Mouse (Mus musculus) myocyte (in vitro differentiated cells): ENCODE measurements around the gene Gk5. TPM values are rescaled to one million over a fixed set of nuclear protein-coding genes. Genes with fewer than 3 reads are reported as not detected.
"Not testable (repeated sequence)": the region's sequence is repeated elsewhere in the genome, so short reads cannot be mapped to it uniquely, and the experiment has no call there.

Experiments used
- H3K27me3 ChIP-seq: one replicate; pipeline ENCODE4 v1.6.1; 2011; ENCODE audit not compliant: control insufficient read depth, insufficient read depth, insufficient read length
- H3K36me3 ChIP-seq: one replicate; pipeline ENCODE4 v1.6.1; 2011; ENCODE audit not compliant: control insufficient read depth, insufficient read depth
- H3K4me2 ChIP-seq: one replicate; pipeline ENCODE4 v1.6.1; 2011; ENCODE audit warnings: low read depth, control low read depth
- H3K4me3 ChIP-seq: one replicate; pipeline ENCODE4 v1.5.1; 2011; ENCODE audit warnings: mild to moderate bottlenecking, control low read depth, moderate library complexity
- H3K79me2 ChIP-seq: one replicate; pipeline ENCODE4 v1.6.1; 2011; ENCODE audit not compliant: control insufficient read depth, insufficient read depth
- H3ac ChIP-seq: one replicate; pipeline ENCODE4 v1.6.1; 2011; ENCODE audit not compliant: control insufficient read depth, insufficient read length
- CEBPB ChIP-seq: IDR thresholded peaks from 2 replicates; pipeline ENCODE4 v1.6.1; 2011; ENCODE audit warnings: mild to moderate bottlenecking, moderate library complexity; ENCODE audit not compliant: poor library complexity, insufficient read depth, severe bottlenecking
- E2F4 ChIP-seq: IDR thresholded peaks from one replicate; pipeline ENCODE4 v1.6.1; 2011; ENCODE audit warnings: mild to moderate bottlenecking, control low read depth, moderate library complexity; ENCODE audit not compliant: insufficient read depth
- MAX ChIP-seq: IDR thresholded peaks from one replicate; pipeline ENCODE4 v1.6.1; 2011; ENCODE audit warnings: low read depth, mild to moderate bottlenecking, control low read depth
- MYOD1 ChIP-seq, 3 experiments: IDR thresholded peaks; one replicate each; pipeline ENCODE4 v1.6.1; 2011; ENCODE audit warnings: control low read depth in 2 of 3, low read depth in 2 of 3, mild to moderate bottlenecking in 2 of 3, moderate library complexity in 1 of 3; ENCODE audit not compliant: insufficient read length in 2 of 3, control insufficient read depth in 1 of 3
- MYOG ChIP-seq, 3 experiments: IDR thresholded peaks; one replicate each; pipeline ENCODE4 v1.6.1; 2011; ENCODE audit warnings: control low read depth in 2 of 3, low read depth in 2 of 3, mild to moderate bottlenecking in 2 of 3; ENCODE audit not compliant: insufficient read length in 2 of 3, control insufficient read depth in 1 of 3, insufficient read depth in 1 of 3
- POLR2A ChIP-seq: IDR thresholded peaks from one replicate; pipeline ENCODE4 v1.6.1; 2011; ENCODE audit warnings: low read depth, mild to moderate bottlenecking, control low read depth, moderate library complexity; ENCODE audit not compliant: insufficient read length
- POLR2AphosphoS2 ChIP-seq: IDR thresholded peaks from one replicate; pipeline ENCODE4 v1.6.1; 2011; ENCODE audit warnings: low read depth, control low read depth; ENCODE audit not compliant: insufficient read length
- REST ChIP-seq: IDR thresholded peaks from one replicate; pipeline ENCODE4 v1.6.1; 2011; ENCODE audit warnings: mild to moderate bottlenecking, control low read depth, moderate library complexity; ENCODE audit not compliant: insufficient read depth, insufficient read length
- SRF ChIP-seq: IDR thresholded peaks from one replicate; pipeline ENCODE4 v1.6.1; 2011; ENCODE audit warnings: low read depth; ENCODE audit not compliant: control insufficient read depth, insufficient read length
- TCF12 ChIP-seq: IDR thresholded peaks from one replicate; pipeline ENCODE4 v1.6.1; 2011; ENCODE audit warnings: mild to moderate bottlenecking, control low read depth; ENCODE audit not compliant: poor library complexity, insufficient read depth, severe bottlenecking
- TCF3 ChIP-seq: IDR thresholded peaks from one replicate; pipeline ENCODE4 v1.6.1; 2011; ENCODE audit warnings: low read depth, control low read depth; ENCODE audit not compliant: insufficient read length
- USF1 ChIP-seq: IDR thresholded peaks from one replicate; pipeline ENCODE4 v1.6.1; 2011; ENCODE audit warnings: low read depth, mild to moderate bottlenecking, control low read depth, moderate library complexity
- polyA plus RNA-seq: library from polyadenylated mRNA; unstranded; fragments of >200 nt; fragmentation: generic; extraction: Trizol; gene quantifications from one replicate; pipeline ENCODE4 v1.2.1, GENCODE M21; 2012; ENCODE audit warnings: missing spikeins

The Gk5 gene
- polyA plus RNA-seq, result 0.82 TPM

DNA sequence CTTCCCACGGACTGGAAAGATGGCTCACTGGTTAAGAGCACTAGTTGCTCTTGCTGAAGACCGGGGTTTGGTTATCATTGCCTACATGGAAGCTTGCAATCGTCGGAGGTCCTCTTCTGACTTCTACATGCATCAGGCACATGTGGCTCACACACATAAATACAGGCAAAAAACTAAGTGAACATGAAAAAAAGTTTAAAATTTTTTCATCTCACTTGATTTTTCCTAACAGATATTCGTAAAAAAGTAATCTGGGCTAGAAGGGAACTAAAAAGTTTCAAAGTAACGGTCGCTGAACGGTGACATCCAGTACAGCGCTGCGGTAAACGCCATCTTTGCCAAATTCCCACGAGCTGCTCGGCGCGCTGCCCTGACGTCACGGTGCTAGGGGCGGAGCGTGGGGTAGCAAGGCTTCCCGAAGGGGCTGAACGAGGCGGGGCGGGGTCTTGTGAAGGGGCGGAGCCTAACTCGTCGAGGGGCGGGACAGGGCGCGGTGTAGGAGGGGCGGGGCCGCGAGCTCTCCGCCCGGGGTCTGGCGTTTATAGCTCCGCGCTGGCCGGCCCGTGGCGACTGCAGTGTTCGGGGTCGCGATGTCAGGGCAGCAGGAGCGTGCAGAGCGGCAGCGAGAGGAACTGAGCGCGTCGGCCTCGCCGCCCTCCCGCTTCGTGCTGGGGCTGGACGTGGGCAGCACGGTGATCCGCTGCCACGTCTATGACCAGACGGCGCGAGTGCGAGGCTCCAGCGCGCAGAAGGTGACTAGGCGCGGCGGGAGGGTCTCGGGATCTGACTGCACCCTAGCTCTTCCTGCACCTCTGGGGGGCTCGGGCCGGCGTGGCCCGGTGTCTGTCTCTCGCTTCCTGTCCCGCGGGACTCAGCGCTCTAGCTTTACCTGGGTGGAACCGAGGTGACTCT lies at the start of gene Gk5:
TSS of gene Gk5 (plus strand) at position 502 of the 912 bp plus-strand sequence.
- peak within 1 kb of the TSS; percentile 76 for H3K4me2 ChIP-seq
- TF ChIP-seq TCF12 (no peak), CEBPB (no peak), MYOD1 (IDR thresholded peaks at IDR 0.05; ENCODE audit: control insufficient read depth in 1 of 3, insufficient read length in 2 of 3, low read depth in 2 of 3) (peak in 1 of 3 experiments; percentile 16), USF1 (peak; percentile 2), E2F4 (no peak), MYOG (IDR thresholded peaks at IDR 0.05; ENCODE audit: control insufficient read depth in 1 of 3, insufficient read depth in 1 of 3, insufficient read length in 2 of 3, low read depth in 2 of 3) (no peak), REST (no peak), SRF (peak; percentile 64), POLR2A (peak; percentile 97), TCF3 (no peak), POLR2AphosphoS2 (peak; percentile 91), MAX (no peak)
- H3K36me3 ChIP-seq, result no peaks in the 10 kb centered on the region
- no peaks in the 10 kb centered on the region for H3K79me2 ChIP-seq
- no peaks in the 10 kb centered on the region for H3K27me3 ChIP-seq
- peak within 1 kb of the TSS; percentile 40 for H3K4me3 ChIP-seq
- peak within 1 kb of the TSS; percentile 73 for H3ac ChIP-seq

DNA sequence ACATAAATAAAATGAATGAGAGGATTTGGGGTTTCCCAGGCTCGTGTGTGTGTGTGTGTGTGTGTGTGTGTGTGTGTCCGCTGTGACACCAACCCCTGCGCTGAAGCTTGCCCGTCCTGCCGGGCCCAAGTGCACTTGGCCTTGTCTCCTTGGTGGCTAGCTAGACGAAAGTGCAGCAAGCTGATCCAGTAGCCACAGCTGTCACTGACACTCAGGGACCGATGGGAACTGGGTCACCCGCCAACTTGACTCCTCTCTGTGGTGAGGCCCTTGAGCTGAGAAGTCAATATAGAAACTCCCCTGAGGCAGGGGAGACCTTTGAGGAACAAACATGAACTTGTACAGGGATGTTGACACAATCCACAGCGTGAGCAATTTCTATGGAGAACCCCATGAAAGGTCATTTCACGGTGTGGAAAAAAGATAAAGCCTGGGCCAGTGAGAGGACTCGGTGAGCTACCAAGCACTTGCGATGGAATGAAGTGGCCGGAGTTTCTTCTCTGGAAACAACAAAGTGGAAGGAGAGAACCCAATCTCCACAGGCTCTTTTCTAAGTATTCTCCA lies 40.3 kb upstream of the Gk5 start:
- Histone ChIP-seq H3K4me2 (no peak overlapping the region), H3K27me3 (no peaks in the 10 kb centered on the region), H3K79me2 (no peaks in the 10 kb centered on the region), H3K4me3 (no peak overlapping the region), H3K36me3 (no peaks in the 10 kb centered on the region), H3ac (no peak overlapping the region)
- TF ChIP-seq MYOG (IDR thresholded peaks at IDR 0.05; ENCODE audit: control insufficient read depth in 1 of 3, insufficient read depth in 1 of 3, insufficient read length in 2 of 3, low read depth in 2 of 3), result peak in 1 of 3 experiments; percentile 61
- TF ChIP-seq REST, result no peak
- TF ChIP-seq MAX, result no peak
- peak; percentile 72 to 95 (median 89) for TF ChIP-seq MYOD1 (IDR thresholded peaks at IDR 0.05; ENCODE audit: control insufficient read depth in 1 of 3, insufficient read length in 2 of 3, low read depth in 2 of 3)
- no peak for TF ChIP-seq POLR2A

- Histone ChIP-seq H3K36me3 (no peaks in the 10 kb centered on the region), H3K4me2 (no peak overlapping the region), H3K4me3 (no peak overlapping the region), H3ac (no peak overlapping the region), H3K79me2 (no peaks in the 10 kb centered on the region), H3K27me3 (no peaks in the 10 kb centered on the region)
- no peak for TF ChIP-seq POLR2A
- TF ChIP-seq TCF12, result no peak
- no peak for TF ChIP-seq CEBPB
- TF ChIP-seq REST, result no peak
- TF ChIP-seq E2F4, result no peak
- no peak for TF ChIP-seq MAX
- TF ChIP-seq MYOD1 (IDR thresholded peaks at IDR 0.05; ENCODE audit: control insufficient read depth in 1 of 3, insufficient read length in 2 of 3, low read depth in 2 of 3), result no peak
- no peak for TF ChIP-seq POLR2AphosphoS2
- TF ChIP-seq SRF, result no peak
- no peak for TF ChIP-seq TCF3
- TF ChIP-seq USF1, result no peak
- no peak for TF ChIP-seq MYOG (IDR thresholded peaks at IDR 0.05; ENCODE audit: control insufficient read depth in 1 of 3, insufficient read depth in 1 of 3, insufficient read length in 2 of 3, low read depth in 2 of 3)
Observed at GRCm38 (mm10) chr9:96085293-96085692, 33.9 kb upstream of the Gk5 start.

DNA sequence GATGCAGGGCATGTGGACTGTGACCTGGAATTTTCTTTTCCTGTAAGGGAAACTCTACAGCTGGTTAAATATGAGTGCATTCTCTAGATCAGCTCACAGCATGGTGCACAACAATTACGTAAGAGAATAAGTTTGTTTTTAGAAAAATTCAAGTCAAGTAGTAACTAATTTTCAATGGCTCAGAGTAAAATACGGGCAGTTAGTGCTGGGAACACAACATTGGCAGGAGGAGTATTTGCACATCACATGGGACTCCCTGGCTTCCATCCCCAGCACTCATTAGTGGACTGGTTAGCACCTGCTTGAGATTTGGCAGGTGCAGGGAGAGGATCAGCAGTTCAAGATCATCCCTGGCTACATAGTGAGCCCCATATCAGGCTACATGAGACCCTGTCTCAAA lies 31.5 kb upstream of the Gk5 start:
- no peak overlapping the region for H3ac ChIP-seq
- H3K27me3 ChIP-seq, result no peaks in the 10 kb centered on the region
- no peaks in the 10 kb centered on the region for H3K79me2 ChIP-seq
- no peak overlapping the region for H3K4me2 ChIP-seq
- no peaks in the 10 kb centered on the region for H3K36me3 ChIP-seq
- H3K4me3 ChIP-seq, result no peak overlapping the region
- TF ChIP-seq CEBPB, result no peak
- no peak for TF ChIP-seq MAX
- TF ChIP-seq SRF, result no peak
- no peak for TF ChIP-seq TCF12
- TF ChIP-seq POLR2A, result no peak
- no peak for TF ChIP-seq MYOG (IDR thresholded peaks at IDR 0.05; ENCODE audit: control insufficient read depth in 1 of 3, insufficient read depth in 1 of 3, insufficient read length in 2 of 3, low read depth in 2 of 3)
- no peak for TF ChIP-seq TCF3
- no peak for TF ChIP-seq MYOD1 (IDR thresholded peaks at IDR 0.05; ENCODE audit: control insufficient read depth in 1 of 3, insufficient read length in 2 of 3, low read depth in 2 of 3)
- TF ChIP-seq POLR2AphosphoS2, result no peak
- TF ChIP-seq E2F4, result no peak
- no peak for TF ChIP-seq REST
- TF ChIP-seq USF1, result no peak

DNA sequence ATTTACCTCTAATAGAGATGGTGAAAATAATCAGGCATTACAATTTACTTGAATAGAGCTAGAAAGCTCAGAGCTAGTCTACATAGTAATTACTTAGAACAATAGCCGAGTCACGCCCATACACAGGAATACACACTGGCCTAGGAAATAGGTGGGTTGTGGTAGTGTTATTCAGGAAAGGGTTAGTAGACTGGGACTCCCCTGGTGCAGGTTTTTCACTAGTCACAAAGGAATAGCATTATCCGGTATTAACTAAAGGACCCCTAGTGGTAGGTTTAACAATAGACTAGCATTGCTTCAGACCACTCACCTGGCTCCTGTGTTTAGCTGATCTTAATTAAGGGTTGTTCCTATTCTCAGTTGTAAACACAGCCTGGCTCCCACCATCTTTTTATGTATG lies 30.7 kb upstream of the Gk5 start:
- not testable (repeated sequence) for H3K27me3 ChIP-seq, H3K4me2 ChIP-seq, H3K36me3 ChIP-seq, H3ac ChIP-seq, H3K79me2 ChIP-seq, H3K4me3 ChIP-seq

DNA sequence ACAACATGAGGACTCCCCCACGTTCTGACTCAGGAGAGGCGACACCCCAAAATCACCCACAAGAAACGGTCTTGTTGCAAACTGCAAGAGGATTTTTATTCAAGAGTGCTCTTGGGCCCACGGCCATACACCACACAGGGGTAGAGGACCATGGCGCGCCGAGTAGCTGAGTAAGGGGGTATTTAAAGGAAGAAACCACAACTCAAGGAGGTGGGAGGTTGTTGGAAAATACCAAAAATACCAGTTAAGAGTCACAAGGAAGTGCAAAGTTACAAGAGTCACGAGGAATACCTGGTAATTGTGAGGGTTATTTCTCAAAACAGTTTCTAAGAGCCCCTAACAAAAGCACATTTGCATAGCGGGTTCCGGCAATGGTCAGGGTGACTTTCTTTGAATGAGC lies 26.5 kb upstream of the Gk5 start:
- not testable (repeated sequence) for H3K4me2 ChIP-seq, H3K79me2 ChIP-seq, H3ac ChIP-seq, H3K27me3 ChIP-seq, H3K4me3 ChIP-seq, H3K36me3 ChIP-seq
